Mouse (Mus musculus) liver, embryonic 14.5 days (tissue): ENCODE data around the gene Tfeb. TPM values are rescaled to one million over a fixed set of nuclear protein-coding genes. Genes with fewer than 3 reads are reported as not detected.

Experiments used
- ATAC-seq: fragments of 200-750 bp; cut with Nextera tagmentation; 2 replicates; pipeline ENCODE4 v1.8.0; 2017; ENCODE audit warnings: moderate number of reproducible peaks, mild to moderate bottlenecking, moderate library complexity; ENCODE audit not compliant: insufficient read depth
- DNase-seq, 3 experiments: peaks; one replicate each; pipeline ENCODE4 v3.0.0-alpha.2; 2012 to 2013; ENCODE audit warnings: low read depth in 3 of 3, low spot score in 3 of 3
- H3K27ac ChIP-seq: fragments of 300-500 bp; sonication (generic); 2 replicates; pipeline ENCODE4 v1.5.1; 2014; ENCODE audit warnings: moderate library complexity, mild to moderate bottlenecking, control low read depth, inconsistent platforms
- H3K27me3 ChIP-seq: fragments of 300-500 bp; sonication (generic); 2 replicates; pipeline ENCODE4 v1.6.1; 2014; ENCODE audit warnings: mild to moderate bottlenecking, low read length, moderate library complexity; ENCODE audit not compliant: control insufficient read depth, insufficient read depth
- H3K36me3 ChIP-seq: fragments of 300-500 bp; sonication (generic); replicated peaks from 2 replicates; pipeline ENCODE4 v1.6.1; 2014; ENCODE audit warnings: low read depth; ENCODE audit not compliant: control insufficient read depth, insufficient read depth
- H3K4me1 ChIP-seq, 2 experiments: fragments of 200-500 bp in 1 of 2; fragments of 300-500 bp in 1 of 2; sonication (generic) in 1 of 2; replicated peaks; 2 replicates each; pipeline ENCODE4 v1.6.1; 2012 to 2014; ENCODE audit warnings: antibody characterized with exemption in 1 of 2, inconsistent platforms in 1 of 2, low read length in 1 of 2; ENCODE audit not compliant: control insufficient read depth in 2 of 2, insufficient read depth in 2 of 2
- H3K4me2 ChIP-seq: fragments of 300-500 bp; sonication (generic); 2 replicates; pipeline ENCODE4 v1.6.1; 2014; ENCODE audit warnings: low read depth, mild to moderate bottlenecking, control low read depth, moderate library complexity
- H3K4me3 ChIP-seq, 2 experiments: fragments of 200-500 bp in 1 of 2; fragments of 300-500 bp in 1 of 2; sonication (generic) in 1 of 2; 2 replicates each; pipeline ENCODE4 v1.5.1; 2012 to 2014; ENCODE audit warnings: low read depth in 2 of 2, low read length in 2 of 2, mild to moderate bottlenecking in 2 of 2, control low read depth in 1 of 2, inconsistent platforms in 1 of 2, moderate library complexity in 1 of 2; ENCODE audit not compliant: insufficient read depth in 1 of 2
- H3K9ac ChIP-seq: fragments of 300-500 bp; sonication (generic); replicated peaks from 2 replicates; pipeline ENCODE4 v1.6.1; 2014; ENCODE audit warnings: mild to moderate bottlenecking, control low read depth, moderate library complexity
- H3K9me3 ChIP-seq: fragments of 300-500 bp; sonication (generic); 2 replicates; pipeline ENCODE4 v1.6.1; 2016; ENCODE audit warnings: low read length, mixed read lengths; ENCODE audit not compliant: control insufficient read depth
- CTCF ChIP-seq: IDR thresholded peaks from 2 replicates; pipeline ENCODE4 v1.5.1; 2016; ENCODE audit warnings: antibody characterized with exemption, low read depth, control low read depth
- EP300 ChIP-seq: IDR thresholded peaks from 2 replicates; pipeline ENCODE4 v1.6.1; 2016; ENCODE audit warnings: antibody characterized with exemption, low read depth
- WGBS: fragments of 180-500 bp; shearing (Covaris S2); extraction: QIAGEN DNeasy Blood & Tissue Kit; methylation state at CpG from one replicate; pipeline ENCODE4 v1.1.7; 2014; ENCODE audit not compliant: insufficient replicate concordance; 5-methylcytosine and 5-hydroxymethylcytosine counted together
- polyA plus RNA-seq, 2 experiments: library from polyadenylated mRNA; depleted of rRNA in 1 of 2; stranded (reverse) in 1 of 2; unstranded in 1 of 2; fragments of >200 nt; fragmentation: Nextera tagmentation in 1 of 2; extraction: Ambion mirVana in 1 of 2; gene quantifications; 2 replicates each; pipeline versions ENCODE4 v1.2.1 to v1.2.3; 2012 to 2014

Tfeb gene
- polyA plus RNA-seq, 2 experiments: 2.4 to 3.2 TPM

GRCm38 (mm10) chr17:47689894-47690293 lies 46.9 kb upstream of the Tfeb start:
- H3K27me3 ChIP-seq: no peaks in the 10 kb centered on the region
- no peaks in the 10 kb centered on the region for H3K36me3 ChIP-seq
- ATAC-seq (no peak), DNase-seq (no peak)
- TF ChIP-seq CTCF: no peak
- no peak for TF ChIP-seq EP300
- H3K4me3 ChIP-seq: no peak overlapping the region
- H3K9me3 ChIP-seq: no peaks in the 10 kb centered on the region
- H3K9ac ChIP-seq: no peak overlapping the region
- H3K4me1 ChIP-seq: peaks cover 4 to 11% of the 10 kb centered on the region in 2 experiments; a peak in 2 of 4 replicates
- WGBS: 80% methylated on average over 8 of the region's 8 CpGs
- H3K27ac ChIP-seq: no peak overlapping the region
- H3K4me2 ChIP-seq: no peak overlapping the region

- Histone ChIP-seq H3K9me3 (no peaks in the 10 kb centered on the region), H3K36me3 (no peaks in the 10 kb centered on the region), H3K27ac (no peak overlapping the region), H3K4me2 (no peak overlapping the region), H3K9ac (no peak overlapping the region), H3K27me3 (peaks cover 14% of the 10 kb centered on the region), H3K4me3 (no peak overlapping the region), H3K4me1 (peaks cover 4 to 10% of the 10 kb centered on the region in 2 experiments; a peak in 2 of 4 replicates)
- TF ChIP-seq EP300 (no peak), CTCF (no peak)
- ATAC-seq (no peak), DNase-seq (no peak)
- 78% methylated on average over 3 of the region's 3 CpGs for WGBS
Observed at GRCm38 (mm10) chr17:47691650-47692049, 45.2 kb upstream of the Tfeb start.

GRCm38 (mm10) chr17:47693671-47694441 lies 43.0 kb upstream of the Tfeb start:
- DNase-seq (no peak), ATAC-seq (no peak)
- WGBS: 43% methylated on average over 13 of the region's 13 CpGs
- TF ChIP-seq CTCF: no peak
- TF ChIP-seq EP300: no peak
- Histone ChIP-seq H3K4me1 (peaks cover 0 to 4% of the 10 kb centered on the region in 2 experiments; a peak in 2 of 4 replicates), H3K27ac (no peak overlapping the region), H3K36me3 (no peaks in the 10 kb centered on the region), H3K4me3 (peak overlapping the region; percentile 56 to 62), H3K9me3 (no peaks in the 10 kb centered on the region), H3K27me3 (peaks cover 20% of the 10 kb centered on the region), H3K9ac (no peak overlapping the region; the same call in 1 of the 2 replicates), H3K4me2 (peak overlapping the region; percentile 83)

GRCm38 (mm10) chr17:47694442-47694502 lies 42.6 kb upstream of the Tfeb start, which contains the start of gene Gm21981:
Gm21981 (minus strand) TSS chr17:47694455.
- H3K4me2 ChIP-seq: peak within 1 kb of the TSS; percentile 83
- ATAC-seq (no peak), DNase-seq (no peak)
- H3K36me3 ChIP-seq: no peaks in the 10 kb centered on the region
- WGBS: 0% methylated on average over 3 of the region's 3 CpGs
- H3K9ac ChIP-seq: peak within 1 kb of the TSS; percentile 59
- no peak for TF ChIP-seq CTCF
- TF ChIP-seq EP300: no peak
- peaks cover 0 to 4% of the 10 kb centered on the region in 2 experiments; a peak in 2 of 4 replicates for H3K4me1 ChIP-seq
- peaks cover 20% of the 10 kb centered on the region for H3K27me3 ChIP-seq
- H3K9me3 ChIP-seq: no peaks in the 10 kb centered on the region
- H3K27ac ChIP-seq: no peak within 1 kb of the TSS
- H3K4me3 ChIP-seq: peak within 1 kb of the TSS; percentile 56 to 62

GRCm38 (mm10) chr17:47694503-47695336 lies 42.1 kb upstream of the Tfeb start, which contains the start of gene Prickle4:
Prickle4 (minus strand) TSS chr17:47694736.
- Histone ChIP-seq H3K4me1 (peaks cover 0 to 4% of the 10 kb centered on the region in 2 experiments; a peak in 2 of 4 replicates), H3K9ac (peak within 1 kb of the TSS; percentile 59), H3K9me3 (no peaks in the 10 kb centered on the region), H3K36me3 (no peaks in the 10 kb centered on the region), H3K4me2 (peak within 1 kb of the TSS; percentile 83), H3K27ac (no peak within 1 kb of the TSS), H3K4me3 (peak within 1 kb of the TSS; percentile 56 to 62), H3K27me3 (peaks cover 20% of the 10 kb centered on the region)
- peak; percentile 73 to 81 (median 75) for DNase-seq
- under 1% methylated on average over 82 of the region's 82 CpGs for WGBS
- ATAC-seq: peak; percentile 89
- TF ChIP-seq EP300: no peak
- peak; percentile 93 for TF ChIP-seq CTCF
